Mouse (Mus musculus): ENCODE data around the gene Gm3002.
"Not testable (repeated sequence)": the region's sequence is repeated elsewhere in the genome, so short reads cannot be mapped to it uniquely, and the experiment has no call there.

Gene Gm3002

GRCm38 (mm10) chr14:3809774-3810173 lies at the start of gene Gm3002:
Gm3002 (plus strand) TSS chr14:3810074.
- not testable (repeated sequence) for DNase-seq

DNA sequence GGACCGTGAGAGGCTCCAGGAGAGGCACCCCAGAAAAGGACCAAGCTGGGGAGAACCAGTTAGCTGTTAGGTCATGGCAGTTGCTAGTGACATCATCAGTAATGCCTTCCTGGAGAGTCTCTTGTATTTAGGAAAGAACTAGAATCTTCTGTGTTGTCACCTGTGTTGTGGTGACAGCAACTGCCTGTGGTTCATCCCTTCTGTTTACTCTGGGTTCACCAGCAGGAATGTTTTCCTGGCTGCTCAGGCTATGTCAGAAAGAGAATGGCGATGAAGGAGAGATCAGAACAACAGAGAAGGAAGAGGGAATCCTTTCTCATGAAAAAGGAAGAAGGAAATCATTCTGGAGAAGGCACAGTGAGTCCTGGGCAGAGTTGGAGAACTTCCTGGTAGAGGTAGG lies 36.1 kb downstream of the Gm3002 start, which contains the start of gene Gm3033:
Gene Gm3033, plus strand, starts transcription at position 301 of the 400 bp plus-strand sequence.
- not testable (repeated sequence) for DNase-seq

GRCm38 (mm10) chr14:3883872-3884271 lies 74.0 kb downstream of the Gm3002 start, which contains the start of gene Gm2916:
Gm2916 (plus strand) TSS chr14:3884172.
- not testable (repeated sequence) for DNase-seq

- DNase-seq = not testable (repeated sequence)
Observed at GRCm38 (mm10) chr14:3931456-3931855, 121.6 kb downstream of the Gm3002 start, which contains the start of gene Gm3029. Gm3029 (plus strand) TSS chr14:3931756.

GRCm38 (mm10) chr14:3963247-3963646 lies 153.4 kb downstream of the Gm3002 start, which contains the start of gene Gm3095:
Gm3095 (plus strand) TSS chr14:3963547.
- not testable (repeated sequence) for DNase-seq

GRCm38 (mm10) chr14:3998094-3998493 lies 188.2 kb downstream of the Gm3002 start, which contains the start of gene Gm3099:
Gm3099 (plus strand) TSS chr14:3998394.
- DNase-seq = not testable (repeated sequence)
